Mouse (Mus musculus): ENCODE measurements around the gene Clint1.

The Clint1 gene

DNA sequence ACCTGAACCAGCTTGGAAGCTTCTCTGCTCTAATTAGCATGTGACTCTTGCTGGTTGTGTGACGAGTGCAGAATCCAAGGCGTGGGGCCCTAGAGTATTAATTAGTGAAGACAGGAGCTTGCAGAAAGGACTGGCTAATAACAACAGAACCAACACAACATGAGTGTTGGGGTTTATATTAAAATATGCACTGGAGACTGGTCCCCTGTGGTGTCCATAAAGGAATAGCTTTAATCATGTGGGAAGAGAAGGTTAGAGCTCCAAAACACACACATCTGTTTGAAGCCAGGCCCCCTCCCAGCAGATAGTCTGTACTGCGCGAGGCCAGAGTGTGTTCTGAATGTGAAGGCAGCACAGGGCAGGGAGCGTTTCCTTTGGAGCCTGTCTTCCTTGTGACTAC lies 34.7 kb downstream of the Clint1 start:
- no peak for DNase-seq

DNA sequence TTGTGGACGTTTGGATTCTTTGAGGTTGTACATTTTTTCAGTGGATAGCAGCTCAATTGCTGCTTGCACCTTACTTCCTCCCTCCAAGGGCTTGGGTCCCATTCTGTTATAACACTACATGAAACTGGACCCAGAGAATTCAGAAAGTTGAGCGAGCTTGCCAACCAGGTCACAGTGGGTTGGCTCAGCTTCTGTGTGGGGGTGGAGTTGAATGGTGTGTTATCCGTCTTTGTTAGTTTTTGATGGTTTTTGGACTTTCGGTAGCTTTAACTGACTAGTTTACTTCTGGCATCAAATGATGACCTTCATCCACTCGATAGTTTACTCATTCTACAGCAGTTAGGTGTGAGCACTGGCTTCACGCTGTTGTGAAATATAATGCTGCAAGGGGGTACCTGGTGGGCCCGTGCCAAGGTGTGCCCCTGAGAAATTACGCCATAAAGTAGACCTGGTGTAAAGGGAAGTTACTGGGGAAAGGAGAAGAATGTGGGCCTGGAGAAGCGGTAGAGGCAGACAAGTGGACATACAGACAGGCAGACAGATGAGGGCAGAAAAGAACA lies 36.7 kb downstream of the Clint1 start:
- no peak for DNase-seq

DNA sequence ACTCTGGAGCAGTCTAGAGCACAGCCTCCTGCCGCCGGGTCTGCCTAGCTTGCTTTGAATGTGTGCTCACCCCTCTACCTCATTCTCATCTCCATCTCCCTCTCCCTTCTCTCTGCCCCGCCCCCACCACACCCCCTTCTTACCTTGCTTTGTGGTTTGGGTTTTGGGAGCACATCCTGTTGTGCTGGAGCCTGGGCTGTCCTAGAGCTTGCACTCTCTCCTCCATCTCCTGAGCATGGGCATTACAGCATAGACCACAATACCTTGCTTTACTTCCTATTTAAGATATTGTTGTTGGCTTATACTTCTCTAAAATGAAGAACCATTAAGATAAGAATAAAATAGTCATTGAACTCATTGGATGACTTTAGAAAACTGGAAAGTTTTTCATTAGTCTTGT lies 38.1 kb downstream of the Clint1 start:
- DNase-seq: no peak

DNA sequence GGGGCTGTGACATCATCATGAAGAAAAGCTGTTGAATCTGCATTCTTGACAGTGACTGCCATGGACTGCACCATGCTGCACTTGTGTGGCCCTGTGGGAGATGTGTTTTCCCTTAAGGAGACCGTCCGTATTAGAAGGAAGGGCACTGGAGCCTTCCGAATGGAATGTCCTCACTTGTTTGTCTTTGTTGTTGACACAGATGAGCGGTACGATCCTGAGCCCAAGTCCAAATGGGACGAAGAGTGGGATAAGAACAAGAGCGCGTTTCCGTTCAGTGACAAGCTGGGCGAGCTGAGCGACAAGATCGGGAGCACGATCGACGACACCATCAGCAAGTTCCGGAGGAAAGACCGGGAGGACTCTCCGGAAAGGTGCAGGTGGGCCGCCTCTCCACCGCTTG lies 38.6 kb downstream of the Clint1 start:
- no peak for DNase-seq

DNA sequence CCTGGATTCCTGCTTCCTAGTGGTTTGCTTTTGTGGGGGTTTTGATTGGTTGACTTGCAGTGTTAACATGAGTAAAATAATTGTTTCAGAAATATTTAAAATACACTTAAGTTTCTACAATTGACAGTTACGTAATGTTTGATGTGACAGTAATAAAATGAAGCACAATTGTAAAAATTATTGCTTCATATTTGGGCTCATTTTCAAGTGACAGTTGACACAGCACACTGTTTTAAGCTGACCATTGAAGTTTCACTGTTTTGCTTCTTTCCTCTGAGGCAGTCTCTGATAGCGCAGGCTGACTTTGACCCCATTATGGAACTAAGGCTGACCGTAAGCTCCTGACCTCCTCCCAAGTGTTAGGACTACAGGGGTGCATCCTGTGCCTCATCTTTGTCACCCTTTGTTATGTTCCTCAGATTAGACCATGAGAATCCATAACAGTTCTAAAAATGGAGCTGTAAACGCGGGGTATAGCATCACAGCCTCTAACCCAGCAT lies 41.1 kb downstream of the Clint1 start:
- no peak for DNase-seq

DNA sequence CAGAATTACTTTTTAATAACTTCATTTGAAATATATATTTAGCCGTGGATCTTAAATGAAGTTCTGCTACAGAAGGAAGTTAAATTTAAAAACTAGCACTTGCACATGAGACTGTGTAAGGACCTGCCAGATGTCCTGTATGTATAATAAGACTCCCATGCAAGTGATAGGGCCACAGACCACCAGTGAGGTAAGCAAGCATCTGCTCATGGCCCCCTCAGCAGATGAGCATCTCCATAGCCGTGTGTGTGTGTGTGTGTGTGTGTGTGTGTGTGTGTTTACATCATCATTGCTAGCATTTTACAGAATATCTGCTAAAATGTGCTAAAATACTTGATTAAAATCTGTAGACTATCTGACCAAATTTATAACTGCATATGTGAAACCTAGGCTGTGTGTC lies 45.5 kb downstream of the Clint1 start:
- no peak for DNase-seq

DNA sequence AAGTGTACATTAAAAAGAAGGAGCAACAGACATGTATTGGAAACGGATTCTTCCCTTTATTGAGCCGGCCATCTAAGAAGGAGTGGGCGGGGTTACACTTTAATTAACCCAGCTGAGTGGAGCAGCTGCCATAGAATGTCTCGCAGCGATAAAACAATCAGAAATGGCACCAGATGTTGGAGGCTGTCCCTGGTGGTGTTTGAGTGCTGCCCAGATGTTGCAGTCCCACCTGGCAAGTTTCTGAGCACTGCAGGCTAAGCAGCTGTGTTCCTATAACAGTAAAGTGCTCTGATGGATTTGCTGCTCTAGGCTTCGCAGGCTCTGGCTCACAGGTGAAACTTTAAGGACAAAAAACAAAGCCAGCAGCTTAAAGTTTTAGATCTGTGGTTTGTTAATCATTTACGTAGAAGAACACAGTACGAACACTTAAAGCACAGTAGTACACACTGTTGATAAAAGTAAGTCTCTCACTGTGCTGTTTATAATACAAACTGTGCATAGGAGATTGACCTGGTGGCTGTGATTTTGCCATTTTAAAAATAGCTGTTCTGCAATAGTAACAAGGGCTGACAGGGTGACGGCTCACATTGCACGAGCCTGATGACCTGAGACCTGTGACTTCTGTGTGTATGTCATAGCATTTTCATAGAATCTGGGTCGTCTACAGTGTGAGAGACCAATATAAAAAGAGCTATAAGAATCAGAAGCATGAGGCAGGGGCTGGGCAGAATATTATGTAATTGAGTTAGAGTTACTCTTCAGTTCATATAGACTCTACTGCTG lies 48.6 kb downstream of the Clint1 start:
- DNase-seq: no peak

DNA sequence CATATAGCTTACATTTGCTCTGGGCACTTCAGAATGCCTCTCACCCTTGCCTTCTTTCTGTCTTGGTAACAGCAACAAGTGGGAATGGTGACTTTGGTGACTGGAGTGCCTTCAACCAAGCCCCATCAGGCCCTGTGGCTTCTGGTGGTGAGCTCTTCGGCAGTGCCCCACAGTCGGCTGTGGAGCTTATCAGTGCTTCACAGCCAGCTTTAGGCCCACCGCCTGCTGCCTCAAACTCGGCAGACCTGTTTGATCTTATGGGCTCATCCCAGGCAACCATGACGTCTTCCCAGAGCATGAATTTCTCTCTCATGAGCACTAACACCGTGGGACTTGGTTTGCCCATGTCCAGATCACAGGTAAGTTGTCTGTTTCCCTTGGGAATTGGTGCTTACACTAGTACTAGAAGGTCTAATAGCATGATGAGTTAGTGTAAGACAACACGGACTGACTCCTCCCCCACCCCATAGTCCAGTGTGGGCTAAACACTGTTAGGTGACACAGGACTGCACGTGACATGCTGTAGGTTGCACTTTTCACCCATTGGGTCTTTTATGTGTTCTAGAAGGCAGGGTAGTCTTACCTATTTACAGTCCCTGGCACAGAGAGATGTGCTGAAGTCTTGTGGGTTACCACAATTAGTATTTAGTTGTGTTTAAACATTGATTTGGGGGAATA lies 54.4 kb downstream of the Clint1 start:
- no peak for DNase-seq

DNA sequence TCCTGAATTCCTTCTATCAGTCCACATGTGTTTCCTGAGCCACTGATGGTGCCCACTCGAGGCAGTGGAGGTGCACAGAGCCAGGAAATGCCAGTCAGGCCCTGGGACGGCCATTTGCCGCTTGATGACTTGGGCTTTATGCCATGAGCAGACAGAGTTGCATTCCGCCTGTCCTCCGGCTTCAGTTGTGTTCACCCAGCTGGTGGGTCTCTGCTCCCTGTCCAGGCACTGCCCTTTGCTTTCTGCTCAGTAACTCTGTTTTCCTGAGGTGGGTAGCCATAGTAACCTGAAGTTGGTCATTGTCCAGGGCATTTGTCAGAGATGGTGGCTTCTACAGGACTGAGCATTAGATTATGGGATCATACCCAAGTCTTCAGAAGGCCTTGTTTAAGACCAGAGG lies 55.5 kb downstream of the Clint1 start:
- DNase-seq: peak; percentile 18

DNA sequence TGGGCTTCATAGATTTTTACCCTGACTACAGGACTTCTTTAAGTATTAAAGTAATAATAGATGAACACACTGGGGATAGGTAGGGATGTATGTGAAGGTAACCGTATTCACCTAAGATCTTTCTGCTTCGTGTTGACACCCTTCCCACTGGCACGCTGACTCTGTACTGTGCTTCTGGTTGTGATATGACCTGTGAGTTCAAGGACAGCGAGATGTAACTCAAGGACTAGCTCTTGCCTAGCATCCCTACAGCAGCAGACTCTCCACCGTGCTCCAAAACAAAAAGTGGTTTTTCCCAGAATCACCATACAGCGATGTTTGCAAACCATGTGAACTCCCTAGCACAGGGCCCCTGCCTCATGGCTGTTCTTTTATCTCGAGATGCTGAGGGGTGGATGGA lies 56.2 kb downstream of the Clint1 start:
- no peak for DNase-seq

DNA sequence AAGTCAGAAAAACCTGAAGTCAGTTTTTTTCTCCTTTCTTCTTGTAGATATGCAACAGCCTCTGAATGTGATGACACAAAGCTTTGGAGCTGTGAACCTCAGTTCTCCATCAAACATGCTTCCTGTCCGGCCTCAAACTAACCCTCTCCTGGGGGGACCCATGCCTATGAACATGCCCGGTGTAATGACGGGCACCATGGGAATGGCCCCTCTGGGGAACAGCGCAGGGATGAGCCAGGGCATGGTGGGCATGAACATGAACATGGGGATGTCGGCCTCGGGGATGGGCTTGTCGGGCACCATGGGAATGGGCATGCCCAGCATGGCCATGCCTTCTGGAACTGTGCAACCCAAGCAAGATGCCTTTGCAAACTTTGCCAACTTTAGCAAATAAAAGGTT lies 57.0 kb downstream of the Clint1 start:
- DNase-seq: no peak

DNA sequence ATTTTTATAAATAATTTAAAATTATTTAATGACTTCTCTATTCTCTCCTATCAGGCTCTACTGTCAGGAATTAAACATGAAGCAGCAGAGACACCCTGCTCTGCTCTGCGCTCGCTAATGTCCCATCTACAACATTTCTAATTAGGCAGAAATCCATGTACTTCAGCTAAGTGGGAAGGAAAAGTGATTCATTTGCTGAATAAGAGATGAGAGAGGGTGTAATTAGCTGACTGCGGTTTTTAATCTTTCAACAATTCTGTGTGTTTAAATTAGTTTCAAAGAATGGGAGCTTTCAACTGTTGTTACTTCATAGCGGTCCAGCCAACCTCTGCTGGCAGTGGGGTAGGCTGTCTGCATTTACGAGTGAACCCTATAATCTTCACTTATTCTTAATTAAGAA lies 58.9 kb downstream of the Clint1 start:
- DNase-seq: no peak

DNA sequence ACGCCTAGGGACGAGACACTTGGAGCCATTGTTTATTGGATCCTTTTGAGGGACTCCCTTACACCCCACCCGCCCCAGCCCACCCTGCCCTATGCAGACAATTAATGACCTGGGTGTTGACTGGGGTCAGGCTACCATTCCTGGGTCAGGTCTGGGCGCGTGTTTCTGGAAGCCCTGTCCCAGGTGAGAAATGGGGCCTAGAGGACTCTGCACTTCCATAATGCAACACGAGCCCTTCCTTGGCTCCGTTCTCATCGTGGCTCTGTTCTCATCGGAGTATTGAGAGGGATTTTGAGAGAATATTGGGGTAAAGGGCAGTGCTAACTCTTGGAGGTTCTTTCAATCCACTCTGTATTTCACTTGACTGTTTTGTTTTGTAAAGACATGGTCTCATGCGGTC lies 64.3 kb downstream of the Clint1 start:
- no peak for DNase-seq

DNA sequence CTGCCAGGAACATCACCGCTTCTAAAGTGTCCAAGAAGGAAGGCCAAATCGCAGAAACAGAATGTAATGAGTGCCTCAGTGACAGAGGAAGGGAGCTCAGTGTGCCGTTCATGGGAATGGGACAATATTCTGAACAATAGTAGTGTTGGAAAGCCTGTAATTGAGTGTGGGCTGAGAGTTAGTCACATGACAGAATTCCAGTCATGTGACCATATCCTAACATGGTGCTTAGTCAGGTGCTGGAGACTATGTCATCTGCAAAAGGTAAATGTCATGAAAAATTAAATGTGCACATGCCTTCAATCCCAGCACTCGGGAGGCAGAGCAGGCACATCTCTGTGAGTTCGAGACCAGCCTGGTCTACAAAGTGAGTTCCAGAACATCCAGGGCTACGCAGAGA lies 66.2 kb downstream of the Clint1 start:
- DNase-seq: no peak

DNA sequence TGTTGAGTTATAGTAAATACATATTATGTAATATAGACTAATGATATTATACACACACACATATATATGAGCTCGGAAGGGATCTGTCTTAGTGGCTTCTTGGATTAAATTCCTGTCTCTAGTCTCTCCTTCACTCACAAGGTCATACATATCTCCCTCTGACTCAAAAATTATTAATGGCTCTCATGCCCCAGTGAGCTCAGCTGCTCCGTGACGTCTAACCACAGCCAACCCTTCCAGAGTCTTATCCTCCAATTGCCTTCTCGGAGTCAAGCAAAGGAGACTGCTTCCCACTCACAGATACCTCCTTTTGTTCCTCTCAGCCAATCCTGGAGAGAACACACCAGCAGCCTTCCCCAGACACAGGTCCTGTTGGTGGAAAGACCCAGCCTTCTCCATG lies 67.0 kb downstream of the Clint1 start:
- no peak for DNase-seq

DNA sequence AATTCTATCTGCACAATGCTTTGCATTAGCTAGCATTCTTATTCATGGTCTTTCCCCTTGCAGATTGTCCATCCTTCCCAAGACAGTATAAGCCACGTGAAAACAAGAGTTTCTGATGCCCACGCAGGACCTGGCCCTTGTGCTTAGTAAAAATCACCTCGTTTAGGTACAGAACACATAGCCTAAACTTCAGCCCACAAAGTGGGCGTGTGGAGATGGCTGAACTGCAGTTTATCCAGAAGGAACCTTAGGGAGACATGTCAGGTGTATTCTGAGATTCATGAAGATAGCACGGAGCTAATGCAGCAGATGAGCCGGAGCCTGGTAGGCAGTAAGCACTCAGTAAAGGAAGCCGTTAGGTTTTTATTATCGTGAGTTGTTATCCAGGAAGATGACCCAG lies 69.2 kb downstream of the Clint1 start:
- DNase-seq: no peak

DNA sequence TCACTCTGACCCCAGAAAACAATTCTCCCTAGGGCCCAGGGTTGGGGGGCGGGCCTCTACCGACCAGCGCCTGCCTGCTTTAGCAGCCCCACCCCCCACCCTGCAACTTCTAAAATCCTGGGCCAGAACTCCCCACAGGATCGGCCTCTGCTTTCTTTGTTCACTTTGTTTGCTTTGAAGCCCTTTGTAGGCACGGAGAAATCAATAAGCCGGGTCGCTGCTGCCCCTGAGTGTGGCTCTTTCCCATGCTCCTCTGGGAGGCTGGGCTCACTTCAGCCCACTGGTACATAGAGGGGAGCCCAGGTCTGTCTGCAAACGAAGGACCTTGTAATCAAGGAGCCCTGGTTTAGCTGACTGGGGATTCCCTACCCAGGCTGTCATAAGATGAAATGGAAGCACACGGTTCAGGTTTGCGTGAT lies 69.6 kb downstream of the Clint1 start:
- DNase-seq: no peak

DNA sequence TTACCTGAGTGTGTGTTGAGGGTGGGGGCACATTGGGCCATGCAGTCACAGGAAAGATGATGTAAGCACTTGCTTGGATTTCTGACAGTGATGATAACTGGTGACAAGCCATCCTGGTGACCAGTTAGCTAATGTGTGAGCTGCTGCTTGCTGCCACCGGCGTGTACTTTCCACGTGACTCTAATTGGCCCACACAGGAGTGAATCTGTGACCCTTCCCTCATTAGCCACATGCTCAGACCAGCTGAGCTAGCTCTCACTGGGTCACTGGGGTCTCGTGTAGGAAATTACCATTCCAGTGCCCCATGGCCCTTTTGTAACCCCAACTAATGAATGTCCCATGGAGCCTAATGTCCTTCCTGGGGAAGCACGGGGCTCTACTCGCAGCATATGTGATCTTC lies 73.6 kb downstream of the Clint1 start:
- no peak for DNase-seq

DNA sequence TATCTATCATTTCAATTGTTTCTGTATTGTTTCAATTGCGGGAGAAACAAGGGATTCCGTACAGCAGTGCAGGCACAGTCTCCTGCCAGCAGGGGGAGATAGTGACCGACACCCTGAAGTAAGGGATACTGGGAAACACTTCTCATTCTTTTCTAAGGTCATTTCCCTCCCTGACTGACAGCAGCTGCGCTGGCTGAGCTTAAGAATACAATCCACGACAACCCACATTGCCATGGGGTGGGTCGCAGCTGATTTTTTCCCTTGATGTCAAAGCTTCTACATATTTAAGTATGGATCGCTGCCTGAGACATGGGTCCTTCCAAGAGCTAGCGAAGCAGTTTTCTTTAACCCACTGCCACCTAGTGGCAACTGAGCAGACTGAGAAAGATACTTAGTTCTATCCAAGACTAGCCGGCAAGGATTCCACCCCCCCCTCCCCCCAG lies 74.8 kb downstream of the Clint1 start:
- DNase-seq: peak; percentile 86

DNA sequence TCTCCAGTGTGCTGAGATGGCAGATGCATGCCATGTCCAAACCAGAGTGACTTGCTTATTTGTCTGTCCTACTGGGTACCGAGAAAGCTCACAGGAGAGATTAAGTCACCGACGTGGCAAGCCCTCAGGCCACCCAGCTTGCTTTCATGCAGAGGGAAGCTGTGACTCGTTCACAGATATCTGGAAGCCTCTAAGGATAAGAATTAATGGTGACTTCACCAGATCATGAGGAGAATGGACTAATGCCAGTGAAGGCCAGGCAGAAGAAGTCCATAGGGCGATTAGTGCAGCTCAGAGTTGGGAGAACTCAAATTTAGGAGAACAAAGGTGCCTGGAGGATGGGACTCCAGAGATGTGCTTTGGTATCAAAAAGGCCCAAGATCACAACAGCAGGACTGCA lies 75.6 kb downstream of the Clint1 start:
- no peak for DNase-seq

DNA sequence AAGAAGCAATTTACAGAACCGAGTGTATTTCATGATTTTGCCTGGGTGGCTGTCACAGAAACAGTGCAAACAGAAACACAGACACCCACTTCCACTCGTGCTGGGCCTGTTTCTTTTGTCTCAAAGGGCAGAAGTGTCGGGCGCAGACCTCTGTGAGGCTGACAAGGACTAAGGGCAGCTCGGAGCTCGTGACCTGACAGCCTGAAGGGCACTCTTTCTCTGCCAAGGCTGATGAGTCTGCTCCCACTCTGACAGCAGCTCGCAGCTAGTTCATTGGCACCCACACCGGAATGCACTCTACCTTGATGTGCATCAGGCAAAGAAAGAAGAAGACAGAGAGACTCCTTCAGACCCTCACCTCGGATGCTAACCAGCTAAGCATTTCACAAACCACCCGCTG lies 77.7 kb downstream of the Clint1 start:
- DNase-seq: no peak

DNA sequence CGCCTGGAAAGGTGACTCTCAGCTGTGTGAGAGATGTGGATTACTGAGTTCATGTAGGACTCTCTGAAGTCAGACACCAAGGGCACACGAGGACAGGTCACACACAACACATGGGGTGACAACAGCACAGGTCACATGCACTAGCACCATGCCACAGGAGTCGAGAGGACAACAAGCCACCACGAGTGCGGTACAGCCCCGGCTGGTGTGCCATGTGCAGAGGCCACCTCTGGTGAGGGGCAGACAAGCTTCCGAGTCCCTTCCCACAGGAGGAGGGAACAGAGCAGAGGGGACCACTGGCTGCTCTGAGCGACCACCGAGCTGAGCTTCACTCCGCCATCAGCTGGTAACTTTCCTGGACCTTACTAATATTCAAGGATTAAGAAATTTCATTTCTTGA lies 80.9 kb downstream of the Clint1 start:
- DNase-seq: no peak

DNA sequence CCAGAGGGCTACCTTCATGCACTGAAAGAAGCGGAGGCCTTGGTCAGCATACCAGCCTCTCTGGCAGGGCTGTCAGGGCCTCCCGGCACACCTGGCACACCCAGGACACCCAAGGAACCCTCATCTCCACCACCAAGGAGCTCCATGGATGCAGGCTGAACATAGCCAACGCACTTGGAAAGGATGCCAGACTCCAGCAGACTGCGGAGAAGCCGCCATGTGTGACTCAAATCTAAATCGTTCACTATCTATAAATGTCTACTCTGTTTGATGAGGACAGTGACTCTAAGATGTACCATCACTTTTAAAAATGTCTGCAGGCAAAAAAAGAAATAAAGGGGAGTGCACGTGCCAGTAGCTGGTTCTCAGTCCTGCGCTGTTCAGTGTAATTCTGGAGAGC lies 85.6 kb downstream of the Clint1 start:
- no peak for DNase-seq

DNA sequence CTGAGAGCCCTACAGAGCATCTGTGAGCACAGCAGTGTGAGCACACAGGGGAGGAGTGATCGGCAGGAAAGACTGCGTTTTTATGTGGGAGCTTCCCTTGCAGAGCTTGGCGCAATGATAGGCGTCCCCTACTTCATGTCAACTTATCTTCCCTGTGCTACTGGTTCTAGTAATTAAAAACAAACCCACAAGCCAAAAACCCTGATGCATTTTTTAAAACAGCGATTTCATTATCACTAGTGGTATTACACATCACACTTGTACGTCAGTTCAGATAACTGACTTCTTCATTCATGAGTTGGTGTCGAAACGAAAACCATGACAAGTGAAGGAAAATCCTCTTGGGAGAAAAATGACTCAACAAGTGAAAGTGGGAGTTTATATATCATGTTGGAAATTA lies 87.1 kb downstream of the Clint1 start:
- DNase-seq: no peak

All from lung, postnatal 10 days (tissue).